Mouse (Mus musculus): Measurements from ENCODE around the gene Fzd7. TPM values are rescaled to one million over a fixed set of nuclear protein-coding genes. Genes with fewer than 3 reads are reported as not detected.

The Fzd7 gene
- total RNA-seq, 2 experiments from 2014 or later = 6.8 to 6.9 TPM

GRCm38 (mm10) chr1:59534976-59535810 lies 53.0 kb downstream of the Fzd7 start:
- peak; percentile 35 to 69 for DNase-seq (ENCODE audit: low spot score in 2 of 2)
- intact Hi-C loops (cut with DNase I) = no loop called here

Other genes starting within 250 kb of the Fzd7 start
- gene Als2, start 245.2 kb upstream of the Fzd7 start, total RNA-seq (2021) = 10 to 100 TPM; 37.7 to 38.4 TPM
- under 1 TPM; 0.23 to 0.34 TPM for gene Cdk15, start 225.5 kb upstream of the Fzd7 start, total RNA-seq (2021)
- gene Gm973, start 33.8 kb downstream of the Fzd7 start, total RNA-seq (2021) = 1 to 10 TPM; 8.3 to 9.2 TPM
- gene Sumo1, start 188.4 kb downstream of the Fzd7 start, total RNA-seq (2021) = 100 to 1,000 TPM; 122 to 129 TPM
- gene Nop58, start 202.5 kb downstream of the Fzd7 start, total RNA-seq (2021) = 10 to 100 TPM; 53.4 to 56.1 TPM

Measured in left cerebral cortex, postnatal 25 days (tissue).